Mouse (Mus musculus) left cerebral cortex, adult 2 months (tissue): ENCODE data around the gene Unc5b. TPM values are rescaled to one million over a fixed set of nuclear protein-coding genes. Genes with fewer than 3 reads are reported as not detected.

Experiments used
- DNase-seq, 2 experiments: peaks; one replicate each; pipeline ENCODE4 v3.0.0; 2021 to 2022; ENCODE audit warnings: low spot score in 2 of 2, mixed read lengths in 1 of 2; ENCODE audit errors: extremely low spot score in 1 of 2
- H3K27ac ChIP-seq: fragments of 200-600 bp; 2 replicates; pipeline ENCODE4 v1.8.1; 2022
- H3K4me3 ChIP-seq: fragments of 200-600 bp; 2 replicates; pipeline ENCODE4 v1.8.1; 2022
- CTCF ChIP-seq: fragments of 200-600 bp; IDR thresholded peaks from 2 replicates; pipeline ENCODE4 v1.8.1; 2022; ENCODE audit warnings: antibody characterized with exemption, mild to moderate bottlenecking, moderate library complexity
- intact Hi-C: fragments of 180-260 bp; cut with DNase I; formaldehyde crosslinking; loops from one replicate; pipeline ENCODE4 v1.15.1; 2025
- total RNA-seq, 2 experiments: library from RNA; stranded (reverse); gene quantifications; 2 replicates each; pipeline ENCODE4 v1.2.3; 2021

Gene Unc5b
- total RNA-seq, 2 experiments from 2014 or later = 9.0 to 10.3 TPM

DNA sequence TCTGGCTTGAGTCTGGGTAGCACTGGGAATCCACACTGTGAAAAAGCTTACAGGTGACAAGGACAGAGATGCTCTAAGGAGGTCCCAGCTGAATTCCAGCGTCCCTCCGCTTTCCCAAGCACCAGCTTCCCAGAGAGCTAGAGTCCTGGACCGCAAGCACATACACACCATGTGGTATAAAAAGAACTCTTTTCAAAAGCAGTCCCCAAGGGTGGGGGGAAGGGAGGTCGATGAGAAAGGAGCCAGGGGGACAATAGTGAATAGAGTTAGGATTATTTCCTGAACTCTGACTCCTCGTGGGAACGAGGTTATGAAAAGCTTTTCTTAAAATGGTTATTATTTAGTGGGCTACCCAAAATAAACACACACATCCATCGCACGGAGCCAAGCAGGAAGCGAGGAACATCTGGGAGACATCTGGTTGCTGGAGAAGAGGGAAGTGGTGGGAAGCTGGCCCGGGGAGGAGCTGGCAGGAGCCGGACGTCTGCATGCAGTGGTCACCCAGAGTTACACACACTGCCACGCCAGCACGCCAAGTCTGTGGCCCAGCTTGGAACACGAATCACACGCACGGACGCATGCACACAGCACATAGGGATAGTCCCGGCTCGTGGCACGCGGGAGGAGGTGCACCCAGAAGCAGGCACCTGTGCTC, 23.7 kb downstream of the Unc5b start:
- intact Hi-C loops = no loop called here
- no peak for DNase-seq
- Histone ChIP-seq H3K27ac (no peak overlapping the region), H3K4me3 (no peak overlapping the region)
- no peak for TF ChIP-seq CTCF

DNA sequence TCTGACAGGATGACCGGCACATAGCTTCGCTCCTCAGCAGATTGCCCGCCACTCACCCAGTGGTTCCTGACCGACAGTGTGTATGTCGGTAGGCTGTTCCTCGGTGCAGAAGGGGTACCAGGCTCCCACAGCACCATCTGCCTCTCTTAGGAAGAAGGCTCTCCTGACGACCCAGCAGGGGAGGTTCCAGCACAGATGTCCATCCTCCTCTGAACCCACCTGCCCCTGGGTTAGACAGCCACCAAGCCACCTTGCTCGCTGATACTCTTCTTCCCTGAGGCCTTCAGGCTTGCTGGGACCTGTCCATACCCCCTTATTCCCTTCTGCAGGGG, 25.2 kb downstream of the Unc5b start:
- no peak for TF ChIP-seq CTCF
- no peak for DNase-seq
- no peak overlapping the region for H3K27ac ChIP-seq
- intact Hi-C loops = no loop called here
- H3K4me3 ChIP-seq = no peak overlapping the region

DNA sequence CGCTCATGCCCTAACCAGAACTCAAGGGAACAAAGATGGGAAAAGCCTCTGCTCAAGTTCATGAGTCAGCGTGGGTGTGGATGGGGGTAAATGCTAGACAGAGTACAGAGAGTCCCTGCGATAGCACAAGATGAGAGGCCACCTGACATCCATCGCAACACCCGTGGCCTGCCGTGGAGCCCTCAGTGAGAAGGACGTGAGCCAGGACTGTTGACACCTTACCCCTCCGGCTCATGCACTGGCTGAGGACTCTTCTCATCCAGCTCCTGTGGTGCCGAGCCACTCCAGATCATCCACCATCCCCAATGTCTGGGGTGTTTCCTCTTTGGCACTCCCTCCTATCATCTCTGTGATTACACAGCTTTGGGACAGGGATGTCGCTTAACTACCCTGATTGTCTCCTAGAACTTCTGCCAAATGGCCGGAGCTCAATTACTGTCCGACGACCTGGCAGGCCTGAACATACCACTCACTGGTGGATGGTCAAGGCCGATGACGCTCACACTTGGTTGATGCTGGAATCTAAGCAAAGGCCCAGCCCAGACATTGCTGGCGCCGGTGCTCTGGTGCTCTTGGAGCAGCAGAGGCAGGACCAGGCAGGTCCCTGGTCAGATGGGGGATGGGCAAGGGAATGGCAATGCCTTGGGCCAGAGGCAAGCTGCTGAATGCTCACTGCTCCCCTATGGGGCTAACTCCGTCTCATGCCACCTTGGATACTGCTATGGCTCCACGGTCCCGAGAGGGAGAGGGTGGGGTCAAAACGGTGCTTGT, 25.8 kb downstream of the Unc5b start:
- no peak overlapping the region for H3K4me3 ChIP-seq
- H3K27ac ChIP-seq = no peak overlapping the region
- no peak for TF ChIP-seq CTCF
- intact Hi-C loops = no loop called here
- DNase-seq = no peak

DNA sequence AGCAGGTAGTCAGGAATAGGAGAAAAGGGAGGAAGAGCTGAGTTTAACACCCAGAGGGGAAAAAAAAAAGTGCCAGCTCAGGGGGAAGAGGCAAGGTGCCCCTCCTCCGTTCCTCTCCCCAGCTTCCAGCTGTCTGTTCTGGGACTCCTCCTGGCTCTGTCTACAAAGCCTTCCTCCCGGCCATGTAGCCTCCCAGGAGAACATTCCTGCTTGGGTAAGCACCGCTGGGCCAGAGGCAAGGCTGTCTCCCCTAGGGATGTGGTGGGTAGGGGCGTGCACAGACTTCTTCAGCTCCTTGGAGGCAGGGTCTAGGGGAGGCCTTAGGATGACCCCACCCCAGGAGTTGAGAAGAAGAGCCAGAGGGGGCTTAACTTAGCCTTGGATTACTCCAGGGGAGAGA, 26.5 kb downstream of the Unc5b start:
- no peak overlapping the region for H3K4me3 ChIP-seq
- H3K27ac ChIP-seq = no peak overlapping the region
- intact Hi-C loops = no loop called here
- no peak for DNase-seq
- TF ChIP-seq CTCF = no peak

DNA sequence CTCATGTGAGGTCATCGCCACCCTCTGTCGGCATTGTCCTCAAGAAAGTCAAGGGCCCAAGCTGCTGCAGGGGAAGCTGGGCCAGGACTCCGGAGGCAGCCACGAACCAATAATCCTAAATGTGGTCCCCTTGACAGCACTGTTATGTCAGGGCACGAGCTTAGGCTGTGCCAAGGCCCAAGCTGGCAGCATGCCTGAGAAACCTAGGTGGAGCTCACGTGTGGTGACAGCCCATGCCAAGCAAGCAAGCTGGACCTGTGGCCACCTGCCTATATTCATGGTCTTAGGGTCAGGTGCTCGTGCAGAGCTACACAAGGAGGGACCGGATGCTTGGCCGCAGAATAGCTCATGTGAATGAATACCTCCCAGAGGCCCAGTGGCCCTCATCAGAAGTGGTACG, 27.4 kb downstream of the Unc5b start:
- H3K4me3 ChIP-seq = no peak overlapping the region
- intact Hi-C loops = no loop called here
- no peak for TF ChIP-seq CTCF
- no peak overlapping the region for H3K27ac ChIP-seq
- DNase-seq = no peak

DNA sequence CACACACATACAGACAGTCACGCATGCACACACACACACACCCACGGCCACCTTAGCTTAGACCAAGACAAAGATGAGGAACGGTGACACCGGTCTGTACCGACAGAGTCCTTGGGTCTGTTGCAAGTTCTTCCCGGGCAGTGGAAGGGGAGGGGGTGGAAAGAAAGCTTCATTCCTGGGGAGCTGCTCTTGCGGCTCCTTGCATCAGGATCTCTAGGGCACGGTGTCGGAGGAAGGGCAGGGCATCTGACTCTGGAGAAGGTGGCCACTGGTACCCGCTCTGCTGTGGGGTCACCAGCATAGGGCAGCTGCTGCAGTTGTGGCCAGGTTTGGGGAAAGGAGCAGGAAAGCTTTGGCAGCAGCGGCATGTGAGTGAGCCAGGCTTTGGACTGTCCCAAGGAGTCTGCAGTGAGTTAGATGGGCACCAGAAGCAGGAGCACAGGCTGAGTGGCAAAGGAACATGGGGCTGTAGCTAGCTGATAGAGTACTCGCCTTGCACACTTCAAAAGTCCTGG, 29.4 kb downstream of the Unc5b start:
- Histone ChIP-seq H3K27ac (no peak overlapping the region), H3K4me3 (no peak overlapping the region)
- intact Hi-C loops = no loop called here
- no peak for DNase-seq
- TF ChIP-seq CTCF = no peak

DNA sequence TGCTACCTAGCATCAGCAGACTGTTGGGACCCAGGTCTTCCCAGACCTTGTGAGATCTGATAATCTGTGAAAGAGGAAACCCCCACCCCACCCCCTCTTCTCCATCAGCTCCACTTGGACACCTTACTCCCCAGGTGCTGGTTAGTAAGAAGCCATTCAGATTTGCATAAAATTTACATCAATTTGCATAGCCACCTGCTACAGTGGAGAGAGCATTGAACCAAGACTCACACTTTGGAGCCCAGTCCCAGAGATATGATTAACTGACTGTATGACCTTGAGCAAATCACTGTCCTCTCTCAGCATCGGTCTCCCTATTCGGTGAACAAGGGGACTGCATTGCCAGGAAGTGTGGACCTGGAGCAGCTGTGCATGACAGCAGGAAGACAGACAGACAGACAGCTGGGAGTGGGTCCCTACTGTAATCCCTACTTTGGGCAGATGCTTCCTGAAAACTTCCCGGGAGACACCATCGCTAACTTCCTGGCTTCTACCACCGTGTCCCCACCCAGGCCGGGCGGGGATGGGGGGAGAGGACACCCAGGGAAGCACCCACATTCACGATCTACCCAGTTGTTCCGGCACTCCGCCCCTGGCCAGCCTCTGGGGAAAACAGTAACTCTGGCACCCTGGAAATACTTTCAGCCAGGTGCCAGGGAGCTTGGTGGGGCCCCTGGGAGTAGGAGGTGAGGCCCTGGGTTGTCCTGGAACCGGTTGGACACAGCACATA, 30.0 kb downstream of the Unc5b start:
- no peak for DNase-seq
- Histone ChIP-seq H3K4me3 (no peak overlapping the region), H3K27ac (no peak overlapping the region)
- intact Hi-C loops = no loop called here
- no peak for TF ChIP-seq CTCF

DNA sequence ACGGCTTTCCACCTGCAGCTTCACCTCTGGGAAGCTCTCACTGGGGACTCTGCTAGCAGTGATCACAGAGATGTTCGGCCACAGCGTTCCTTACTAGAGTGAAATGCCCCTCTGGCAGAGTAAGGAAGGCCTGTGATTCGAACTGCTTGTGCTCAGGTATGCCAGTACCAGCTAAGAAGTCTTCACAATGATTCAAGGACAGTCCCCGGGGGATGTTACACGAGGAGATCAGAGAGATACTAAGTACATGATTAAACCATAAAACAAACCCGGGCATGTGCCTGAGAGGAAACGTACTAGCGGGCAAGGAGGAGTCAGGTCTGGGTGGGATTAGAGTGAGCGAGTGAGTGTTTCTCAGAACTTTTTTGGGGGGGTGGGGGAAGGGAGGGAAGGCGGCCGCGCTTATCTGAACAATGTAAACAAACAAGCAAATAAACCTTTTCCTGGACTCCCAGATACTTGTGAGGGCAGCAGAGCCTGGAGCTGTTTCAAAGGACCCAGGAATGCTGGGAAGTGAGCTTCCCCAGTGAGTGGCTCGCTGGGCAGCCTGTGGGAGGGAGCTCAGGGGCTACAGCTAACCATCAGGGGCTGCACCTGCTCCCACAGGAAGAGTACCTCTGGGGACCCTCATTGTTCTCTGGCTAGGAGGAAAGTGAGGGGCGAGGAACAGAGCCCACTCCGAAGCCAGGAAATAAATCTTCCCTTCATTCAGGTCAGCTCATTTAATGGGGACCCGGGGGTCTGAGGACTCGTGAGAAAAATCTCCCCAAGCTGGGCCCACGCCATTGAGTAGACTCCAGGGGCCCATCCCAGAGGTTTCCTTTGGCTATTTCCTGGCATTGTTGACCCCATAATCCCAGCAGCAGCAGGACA, 30.9 kb downstream of the Unc5b start:
- Histone ChIP-seq H3K27ac (no peak overlapping the region), H3K4me3 (no peak overlapping the region)
- DNase-seq = no peak
- intact Hi-C loops = no loop called here
- TF ChIP-seq CTCF = no peak

DNA sequence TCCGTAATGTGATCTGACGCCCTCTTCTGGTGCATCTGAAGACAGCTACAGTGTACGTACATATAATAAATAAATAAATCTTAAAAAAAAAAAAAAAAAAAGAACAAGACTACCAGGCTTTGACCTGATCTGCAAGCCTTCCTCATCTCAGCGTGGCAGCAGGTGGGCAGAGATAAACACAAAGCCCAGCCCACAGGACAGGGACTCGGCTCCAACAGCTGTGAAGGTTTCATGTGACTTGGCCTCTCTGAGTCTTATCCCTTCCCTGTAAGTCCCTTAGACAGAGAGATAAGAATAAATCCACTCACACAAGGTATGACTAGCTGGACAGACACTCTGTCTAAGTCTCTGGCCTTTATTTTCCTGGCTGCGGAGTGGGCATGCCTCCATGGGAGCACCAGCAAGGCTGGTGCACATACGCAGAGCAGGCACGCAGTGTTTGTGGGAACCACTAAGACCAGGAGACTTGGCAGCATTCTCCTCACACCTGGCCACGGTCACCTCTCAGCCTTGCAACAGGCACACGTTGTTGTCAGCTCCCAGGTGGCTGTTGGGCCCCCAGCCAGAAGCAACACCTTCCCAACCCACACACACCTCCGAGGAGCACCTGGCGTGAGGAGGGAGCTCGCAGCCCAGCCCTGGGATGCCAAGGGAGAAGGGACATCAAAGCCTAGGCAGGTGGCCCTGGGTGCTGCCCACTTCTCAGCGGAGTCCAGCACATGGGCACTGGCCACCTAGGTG, 33.5 kb downstream of the Unc5b start:
- intact Hi-C loops = no loop called here
- Histone ChIP-seq H3K27ac (no peak overlapping the region), H3K4me3 (no peak overlapping the region)
- no peak; the same call in 1 of the 2 replicates for TF ChIP-seq CTCF
- no peak for DNase-seq

DNA sequence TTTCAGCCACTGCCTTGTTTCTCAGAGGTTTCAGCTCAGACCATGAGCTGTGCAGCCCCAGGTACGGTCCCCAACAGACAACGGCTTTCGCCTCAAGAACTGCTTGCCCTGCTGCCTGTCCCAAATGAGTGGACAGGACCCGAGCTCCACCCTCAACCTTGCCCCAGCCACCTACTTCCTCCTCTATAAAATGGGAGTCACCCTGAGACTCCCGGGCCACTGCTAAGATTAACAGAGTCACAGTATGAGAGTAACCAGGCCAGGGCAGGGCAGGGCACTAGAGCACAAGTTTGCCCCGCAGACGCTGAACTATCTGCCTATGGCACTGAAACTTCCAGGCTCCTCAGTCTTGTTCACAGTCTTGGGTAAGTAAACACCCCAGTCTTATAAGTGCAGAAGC, 34.9 kb downstream of the Unc5b start:
- Histone ChIP-seq H3K4me3 (no peak overlapping the region), H3K27ac (no peak overlapping the region)
- no peak for TF ChIP-seq CTCF
- no peak for DNase-seq
- intact Hi-C loops = no loop called here

DNA sequence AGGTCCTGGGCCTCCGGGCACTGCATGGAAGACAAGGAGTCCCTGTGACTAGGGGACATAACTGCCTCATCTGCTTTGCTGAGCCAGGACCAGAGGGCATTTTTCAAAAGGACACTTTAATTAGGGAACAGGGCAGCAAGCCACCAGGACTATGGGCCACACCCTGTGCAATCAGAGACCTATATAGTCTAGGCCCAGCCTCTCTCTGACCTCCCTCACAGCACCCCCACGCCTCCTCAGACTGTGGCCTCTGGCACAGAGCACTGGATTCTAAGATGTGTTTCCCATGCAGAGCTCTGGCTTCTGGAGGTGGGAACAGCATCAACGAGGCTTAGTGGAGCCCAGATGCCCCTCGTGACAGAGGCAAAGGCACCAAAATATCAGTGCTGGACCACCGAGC, 35.4 kb downstream of the Unc5b start:
- intact Hi-C loops = no loop called here
- H3K27ac ChIP-seq = no peak overlapping the region
- no peak for DNase-seq
- H3K4me3 ChIP-seq = no peak overlapping the region
- no peak for TF ChIP-seq CTCF
